ENCODE assay signal across 7 mouse cellular contexts in genomic region chr8:92137091-92137882, GRCm38 (mm10).
DNase-seq lines count a peak whose midpoint lies in the region; ATAC-seq lines count a peak whose summit lies in the region.

No protein-coding gene starts in this region.

- H3K4me1 ChIP-seq in intestine, embryonic 16.5 days (ENCODE audit: control insufficient read depth, insufficient read depth, low read length), result 0 out of 2 replicates have a peak, but pooled peaks cover 3% of the 10 kb centered on the region
- H3K4me1 ChIP-seq in intestine, embryonic 15.5 days (replicated peaks), result 0 out of 2 replicates have a peak, but pooled peaks cover 3% of the 10 kb centered on the region
- H3K4me1 ChIP-seq in embryonic facial prominence, embryonic 12.5 days, result peaks cover 10% of the 10 kb centered on the region

- no peak overlapping the region for H3K9ac ChIP-seq in intestine, embryonic 16.5 days (ENCODE audit: low read depth, low read length)
- H3K9ac ChIP-seq in intestine, embryonic 15.5 days, result no peak overlapping the region
- H3K9ac ChIP-seq in embryonic facial prominence, embryonic 12.5 days, result no peak overlapping the region

- H3K27me3 ChIP-seq in intestine, embryonic 16.5 days (replicated peaks; ENCODE audit: control insufficient read depth, insufficient read depth, low read length), result peaks cover 5% of the 10 kb centered on the region; the same call in 1 of the 2 replicates
- H3K27me3 ChIP-seq in intestine, embryonic 15.5 days (replicated peaks), result peaks cover 3% of the 10 kb centered on the region; the same call in 1 of the 2 replicates
- no peaks in the 10 kb centered on the region for H3K27me3 ChIP-seq in embryonic facial prominence, embryonic 12.5 days

- no peak for ATAC-seq in intestine, embryonic 16.5 days
- no peak for ATAC-seq in intestine, embryonic 15.5 days
- no peak for ATAC-seq in embryonic facial prominence, embryonic 12.5 days (ENCODE audit: insufficient number of reproducible peaks, insufficient read depth, low FRiP score, low TSS enrichment)
- no peak for ATAC-seq in monocyte, adult 5-6 weeks (replicated peaks; ENCODE audit: insufficient number of reproducible peaks, low FRiP score, low TSS enrichment, poor library complexity, severe bottlenecking)

- 23% methylated on average over 15 of the region's 17 CpGs for WGBS in intestine, embryonic 16.5 days
- WGBS in intestine, embryonic 15.5 days, result 18% methylated on average over 17 of the region's 17 CpGs
- 5% methylated on average over 17 of the region's 17 CpGs for WGBS in embryonic facial prominence, embryonic 12.5 days

- H3K4me2 ChIP-seq in intestine, embryonic 16.5 days (ENCODE audit: low read depth, low read length), result 0 out of 2 replicates have a peak overlapping the region, but pooled peaks have one; percentile 19
- no peak overlapping the region for H3K4me2 ChIP-seq in intestine, embryonic 15.5 days (replicated peaks)
- peak overlapping the region; percentile 33; the same call in 1 of the 2 replicates for H3K4me2 ChIP-seq in embryonic facial prominence, embryonic 12.5 days (replicated peaks)

- H3K4me3 ChIP-seq in intestine, embryonic 16.5 days (ENCODE audit: low read length), result no peak overlapping the region
- no peak overlapping the region for H3K4me3 ChIP-seq in intestine, embryonic 15.5 days (replicated peaks)
- no peak overlapping the region for H3K4me3 ChIP-seq in embryonic facial prominence, embryonic 12.5 days

- H3K36me3 ChIP-seq in intestine, embryonic 16.5 days (ENCODE audit: control insufficient read depth, insufficient read depth, low read length), result no peaks in the 10 kb centered on the region
- H3K36me3 ChIP-seq in intestine, embryonic 15.5 days, result no peaks in the 10 kb centered on the region
- H3K36me3 ChIP-seq in embryonic facial prominence, embryonic 12.5 days, result no peaks in the 10 kb centered on the region

- H3K9me3 ChIP-seq in intestine, embryonic 16.5 days (ENCODE audit: control insufficient read depth, low read length), result no peaks in the 10 kb centered on the region
- no peaks in the 10 kb centered on the region for H3K9me3 ChIP-seq in intestine, embryonic 15.5 days
- H3K9me3 ChIP-seq in embryonic facial prominence, embryonic 12.5 days, result no peaks in the 10 kb centered on the region

- DNase-seq in kidney, adult 11 months, result peak; percentile 8
- DNase-seq in lung, postnatal 4 days, result peak; percentile 22 to 53
- DNase-seq in layer of hippocampus, postnatal 25 days (ENCODE audit: extremely low spot score in 1 of 2, low spot score in 1 of 2), result no peak

- no peak overlapping the region for H3K27ac ChIP-seq in intestine, embryonic 16.5 days (ENCODE audit: low read length)
- H3K27ac ChIP-seq in intestine, embryonic 15.5 days, result no peak overlapping the region
- H3K27ac ChIP-seq in embryonic facial prominence, embryonic 12.5 days, result peak overlapping the region; percentile 65

Comparison
In these comparisons a context has a peak if more than half of its experiments do, and no peak if none do; other contexts are left out.
1. DNase-seq: peak in kidney, adult 11 months (single experiment) and lung, postnatal 4 days (2 of 2); none in layer of hippocampus, postnatal 25 days (0 of 2).